Comparison of ENCODE assay signal across 19 mouse cellular contexts in genomic region chr1:72585971-72586875, GRCm38 (mm10). TPM values are rescaled to one million over a fixed set of nuclear protein-coding genes. Genes with fewer than 3 reads are reported as not detected.
A peak's percentile ranks its signal among the peaks of the same experiment; 100 is the strongest.
DNase-seq lines count a peak whose midpoint lies in the region; ATAC-seq lines count a peak whose summit lies in the region.
"Had no signal": no experiment of that assay in that cellular context is flagged by ENCODE, and none has a peak within 500 bp of the region (broad histone marks: within the 10 kb centered on the region; RNA-seq: fewer than 3 reads in every experiment).

No protein-coding gene starts in this region.

- peaks cover 3% of the 10 kb centered on the region; the same call in 1 of the 2 replicates for H3K36me3 ChIP-seq in forebrain, embryonic 16.5 days (ENCODE audit: control insufficient read depth, insufficient read depth)
- peaks cover 37% of the 10 kb centered on the region for H3K36me3 ChIP-seq in forebrain, embryonic 12.5 days (replicated peaks)

- no peak for ATAC-seq in forebrain, embryonic 16.5 days
- ATAC-seq in forebrain, embryonic 12.5 days (ENCODE audit: low FRiP score), result no peak
- ATAC-seq: activated CD4-positive, CD25-positive, alpha-beta regulatory T cell, adult 4 months; forebrain, embryonic 13.5 days; Patski had no signal

- H3K9me3 ChIP-seq in forebrain, embryonic 16.5 days (ENCODE audit: control insufficient read depth, low read length), result no peaks in the 10 kb centered on the region
- H3K9me3 ChIP-seq in forebrain, embryonic 12.5 days, result no peaks in the 10 kb centered on the region
- H3K9me3 ChIP-seq: embryonic facial prominence, embryonic 10.5 days; embryonic facial prominence, embryonic 12.5 days; forebrain, embryonic 13.5 days; G1E had no signal

- peak; percentile 70 for DNase-seq in heart, adult 11 months
- no peak for DNase-seq in heart, postnatal 4 days
- DNase-seq in layer of hippocampus, adult 18-20 months (ENCODE audit: low spot score in 2 of 2), result no peak
- DNase-seq: adrenal gland, adult 8-10 months; adrenal gland, postnatal 14 days; adrenal gland, postnatal 36 days; cerebellum, adult 11-12 months; cerebellum, adult 2 months; cerebellum, adult 9-10 months; cerebellum, postnatal 10 days; cerebellum, postnatal 25 days had no signal

- H3K27me3 ChIP-seq in forebrain, embryonic 16.5 days (replicated peaks; ENCODE audit: control insufficient read depth, insufficient read depth, low read length), result no peaks in the 10 kb centered on the region
- H3K27me3 ChIP-seq in forebrain, embryonic 12.5 days, result no peaks in the 10 kb centered on the region
- H3K27me3 ChIP-seq: embryonic facial prominence, embryonic 12.5 days; forebrain, embryonic 13.5 days; Patski had no signal

- H3K27ac ChIP-seq in forebrain, embryonic 16.5 days (ENCODE audit: low read length), result 0 out of 2 replicates have a peak overlapping the region, but pooled peaks have one; percentile 9
- H3K27ac ChIP-seq in forebrain, embryonic 12.5 days, result no peak overlapping the region
- H3K27ac ChIP-seq: embryonic facial prominence, embryonic 10.5 days; embryonic facial prominence, embryonic 12.5 days; forebrain, embryonic 13.5 days had no signal

- H3K9ac ChIP-seq in forebrain, embryonic 16.5 days (replicated peaks; ENCODE audit: low read depth, low read length), result no peak overlapping the region
- no peak overlapping the region for H3K9ac ChIP-seq in forebrain, embryonic 12.5 days
- H3K9ac ChIP-seq: embryonic facial prominence, embryonic 12.5 days; forebrain, embryonic 13.5 days had no signal

- H3K4me2 ChIP-seq in forebrain, embryonic 16.5 days (ENCODE audit: low read length), result no peak overlapping the region
- no peak overlapping the region for H3K4me2 ChIP-seq in forebrain, embryonic 12.5 days
- H3K4me2 ChIP-seq: embryonic facial prominence, embryonic 12.5 days; forebrain, embryonic 13.5 days had no signal

- no peak overlapping the region for H3K4me3 ChIP-seq in forebrain, embryonic 16.5 days (replicated peaks; ENCODE audit: low read length)
- no peak overlapping the region for H3K4me3 ChIP-seq in forebrain, embryonic 12.5 days (replicated peaks)
- H3K4me3 ChIP-seq: embryonic facial prominence, embryonic 10.5 days; embryonic facial prominence, embryonic 12.5 days; forebrain, embryonic 13.5 days had no signal

- WGBS in forebrain, embryonic 16.5 days, result 74% methylated on average over 17 of the region's 17 CpGs
- 90% methylated on average over 17 of the region's 17 CpGs for WGBS in forebrain, embryonic 12.5 days

- H3K4me1 ChIP-seq in forebrain, embryonic 16.5 days (replicated peaks; ENCODE audit: control insufficient read depth, insufficient read depth, low read length), result peaks cover 18% of the 10 kb centered on the region
- H3K4me1 ChIP-seq in forebrain, embryonic 12.5 days, result peaks cover 17% of the 10 kb centered on the region

RNA-seq across cellular contexts. Expression of gene Smarcal1, which starts 3.2 kb away (rescaled TPM):
- 29.2 and 31.4 TPM in 2 replicates for polyA plus RNA-seq in forebrain, embryonic 16.5 days (2015; fragmentation: Nextera tagmentation; extraction: Ambion mirVana)
- 31.7 and 31.8 TPM in 2 replicates for polyA plus RNA-seq in forebrain, embryonic 12.5 days (2016; fragmentation: Nextera tagmentation; extraction: Ambion mirVana)
- total RNA-seq in heart, postnatal 4 days (2021), result 10 to 100 TPM; 32.3 to 34.7 TPM
- total RNA-seq in layer of hippocampus, adult 18-20 months (2021), result 10 to 100 TPM; 60.7 to 63.0 TPM

RNA-seq across cellular contexts. Expression of gene March4, which starts 49.5 kb away (rescaled TPM):
- polyA plus RNA-seq in forebrain, embryonic 16.5 days (2015; fragmentation: Nextera tagmentation; extraction: Ambion mirVana), result 6.1 and 7.7 TPM in 2 replicates
- polyA plus RNA-seq in forebrain, embryonic 12.5 days (2016; fragmentation: Nextera tagmentation; extraction: Ambion mirVana), result 0.57 and 0.91 TPM in 2 replicates
- total RNA-seq in heart, postnatal 4 days (2021), result not detected
- total RNA-seq in layer of hippocampus, adult 18-20 months (2021), result 10 to 100 TPM; 15.7 to 17.2 TPM
- polyA plus RNA-seq: activated CD4-positive, CD25-positive, alpha-beta regulatory T cell, adult 4 months; embryonic facial prominence, embryonic 10.5 days; G1E had no signal

Comparison
In these comparisons a context has a peak if more than half of its experiments do, and no peak if none do; other contexts are left out.
1. RNA of gene March4, which starts 49.5 kb away (total RNA-seq): 15.7 to 17.2 TPM in layer of hippocampus, adult 18-20 months; not detected in heart, postnatal 4 days; every median in the first group is over 10 times any median in the second.